Mouse (Mus musculus) MEL (cell line): ENCODE measurements around the gene Tubb3. TPM values are rescaled to one million over a fixed set of nuclear protein-coding genes. Genes with fewer than 3 reads are reported as not detected.

Experiments
- DNase-seq: peaks from one replicate; pipeline ENCODE4 v3.0.0; 2011; ENCODE audit warnings: low read depth, low spot score
- H3K27ac ChIP-seq: 2 replicates; pipeline ENCODE4 v1.5.1; 2012; ENCODE audit warnings: low read depth, mild to moderate bottlenecking, control low read depth, low read length, moderate library complexity; ENCODE audit not compliant: control insufficient read depth
- H3K27me3 ChIP-seq, 2 experiments: fragments of 150-350 bp in 1 of 2; sonication (generic) in 1 of 2; 2 replicates each; pipeline ENCODE4 v1.6.1; 2012; ENCODE audit warnings: low read length in 2 of 2, mild to moderate bottlenecking in 2 of 2, improper control_type of control experiment in 1 of 2, moderate library complexity in 1 of 2; ENCODE audit not compliant: insufficient read depth in 2 of 2, control insufficient read depth in 1 of 2
- H3K36me3 ChIP-seq, 2 experiments: 2 replicates each; pipeline ENCODE4 v1.6.1; 2012 to 2014; ENCODE audit warnings: low read length in 2 of 2, improper control_type of control experiment in 1 of 2, inconsistent platforms in 1 of 2, mild to moderate bottlenecking in 1 of 2; ENCODE audit not compliant: insufficient read depth in 2 of 2, control insufficient read depth in 1 of 2
- H3K4me1 ChIP-seq, 2 experiments: fragments of 150-350 bp in 1 of 2; sonication (generic) in 1 of 2; 2 replicates each; pipeline ENCODE4 v1.6.1; 2012; ENCODE audit warnings: low read length in 2 of 2, improper control_type of control experiment in 1 of 2, mild to moderate bottlenecking in 1 of 2; ENCODE audit not compliant: insufficient read depth in 2 of 2, control insufficient read depth in 1 of 2
- H3K4me3 ChIP-seq, 2 experiments: fragments of 150-350 bp in 1 of 2; sonication (generic) in 1 of 2; 2 replicates each; pipeline ENCODE4 v1.5.1; 2012; ENCODE audit warnings: low read depth in 2 of 2, low read length in 2 of 2, mild to moderate bottlenecking in 2 of 2, moderate library complexity in 2 of 2, control low read depth in 1 of 2, improper control_type of control experiment in 1 of 2; ENCODE audit not compliant: control insufficient read depth in 1 of 2, insufficient read depth in 1 of 2
- H3K79me2 ChIP-seq: 2 replicates; pipeline ENCODE4 v1.6.1; 2012; ENCODE audit warnings: mild to moderate bottlenecking, low read length, moderate library complexity; ENCODE audit not compliant: control insufficient read depth, poor library complexity, insufficient read depth
- H3K9ac ChIP-seq: 2 replicates; pipeline ENCODE4 v1.6.1; 2012; ENCODE audit warnings: low read depth, mild to moderate bottlenecking, control low read depth, low read length, moderate library complexity; ENCODE audit not compliant: control insufficient read depth, poor library complexity, severe bottlenecking
- H3K9me3 ChIP-seq: fragments of 150-350 bp; sonication (generic); replicated peaks from 2 replicates; pipeline ENCODE4 v1.6.1; 2012; ENCODE audit warnings: mild to moderate bottlenecking, low read length, improper control_type of control experiment, moderate library complexity; ENCODE audit not compliant: insufficient read depth
- BHLHE40 ChIP-seq: IDR thresholded peaks from 2 replicates; pipeline ENCODE4 v1.6.1; 2012; ENCODE audit warnings: low read depth, mild to moderate bottlenecking, inconsistent platforms, low read length, improper control_type of control experiment, borderline replicate concordance
- CHD1 ChIP-seq: IDR thresholded peaks from 2 replicates; pipeline ENCODE4 v1.6.1; 2012; ENCODE audit warnings: low read depth, mild to moderate bottlenecking, inconsistent platforms, low read length, improper control_type of control experiment
- CHD2 ChIP-seq: IDR thresholded peaks from 2 replicates; pipeline ENCODE4 v1.6.1; 2011; ENCODE audit warnings: low read length, improper control_type of control experiment
- CTCF ChIP-seq, 3 experiments: IDR thresholded peaks in 2 of 3; conservative IDR thresholded peaks in 1 of 3; 2 replicates each; pipeline ENCODE4 v1.5.1; 2011 to 2012; ENCODE audit warnings: low read length in 3 of 3, low read depth in 2 of 3, mild to moderate bottlenecking in 2 of 3, improper control_type of control experiment in 1 of 3, inconsistent platforms in 1 of 3, mixed read lengths in 1 of 3, moderate library complexity in 1 of 3; ENCODE audit not compliant: control insufficient read depth in 1 of 3, insufficient read depth in 1 of 3, poor library complexity in 1 of 3, severe bottlenecking in 1 of 3
- ELF1 ChIP-seq: IDR thresholded peaks from 2 replicates; pipeline ENCODE4 v1.6.1; 2014; ENCODE audit warnings: low read depth, mild to moderate bottlenecking, inconsistent platforms, low read length, improper control_type of control experiment, moderate library complexity
- EP300 ChIP-seq, 2 experiments: IDR thresholded peaks; 2 replicates each; pipeline ENCODE4 v1.6.1; 2011; ENCODE audit warnings: improper control_type of control experiment in 2 of 2, low read length in 2 of 2, low read depth in 1 of 2, mild to moderate bottlenecking in 1 of 2
- ETS1 ChIP-seq: IDR thresholded peaks from 2 replicates; pipeline ENCODE4 v1.6.1; 2012; ENCODE audit warnings: low read depth, mild to moderate bottlenecking, inconsistent platforms, low read length, improper control_type of control experiment, moderate library complexity
- GATA1 ChIP-seq: IDR thresholded peaks from 2 replicates; pipeline ENCODE4 v1.6.1; 2011; ENCODE audit warnings: low read depth, low read length, improper control_type of control experiment
- HCFC1 ChIP-seq: IDR thresholded peaks from 2 replicates; pipeline ENCODE4 v1.6.1; 2012; ENCODE audit warnings: low read depth, mild to moderate bottlenecking, inconsistent platforms, low read length, improper control_type of control experiment, moderate library complexity
- JUND ChIP-seq: IDR thresholded peaks from 2 replicates; pipeline ENCODE4 v1.6.1; 2011; ENCODE audit warnings: low read depth, mild to moderate bottlenecking, improper control_type of control experiment, low read length
- KAT2A ChIP-seq: conservative IDR thresholded peaks from 2 replicates; pipeline ENCODE4 v1.6.1; 2012; ENCODE audit warnings: low read depth, low read length, improper control_type of control experiment, inconsistent platforms
- MAFK ChIP-seq: IDR thresholded peaks from 2 replicates; pipeline ENCODE4 v1.6.1; 2011; ENCODE audit warnings: low read depth, mild to moderate bottlenecking, low read length, improper control_type of control experiment, borderline replicate concordance
- MAX ChIP-seq: IDR thresholded peaks from 2 replicates; pipeline ENCODE4 v1.6.1; 2011; ENCODE audit warnings: low read length, improper control_type of control experiment
- MEF2A ChIP-seq: IDR thresholded peaks from 2 replicates; pipeline ENCODE4 v1.6.1; 2014; ENCODE audit warnings: low read depth, mild to moderate bottlenecking, inconsistent platforms, low read length, improper control_type of control experiment; ENCODE audit not compliant: poor library complexity, insufficient replicate concordance, severe bottlenecking; ENCODE audit errors: extremely low read depth
- MXI1 ChIP-seq: IDR thresholded peaks from 2 replicates; pipeline ENCODE4 v1.6.1; 2011; ENCODE audit warnings: mild to moderate bottlenecking, low read depth, low read length, improper control_type of control experiment
- MYB ChIP-seq: IDR thresholded peaks from 2 replicates; pipeline ENCODE4 v1.6.1; 2011; ENCODE audit warnings: mild to moderate bottlenecking, low read depth, low read length, improper control_type of control experiment
- MYC ChIP-seq: IDR thresholded peaks from 2 replicates; pipeline ENCODE4 v1.6.1; 2011; ENCODE audit warnings: low read depth, mild to moderate bottlenecking, low read length, improper control_type of control experiment, moderate library complexity
- NELFE ChIP-seq: IDR thresholded peaks from 2 replicates; pipeline ENCODE4 v1.6.1; 2011; ENCODE audit warnings: low read depth, low read length, improper control_type of control experiment
- NRF1 ChIP-seq: IDR thresholded peaks from 2 replicates; pipeline ENCODE4 v1.6.1; 2014; ENCODE audit warnings: low read depth, mild to moderate bottlenecking, inconsistent platforms, low read length, improper control_type of control experiment, moderate library complexity; ENCODE audit not compliant: poor library complexity, insufficient read depth, severe bottlenecking
- POLR2AphosphoS5 ChIP-seq: IDR thresholded peaks from 2 replicates; pipeline ENCODE4 v1.6.1; 2012; ENCODE audit warnings: low read depth, borderline replicate concordance, mild to moderate bottlenecking, inconsistent platforms, low read length, moderate library complexity, mixed read lengths
- RAD21 ChIP-seq: IDR thresholded peaks from 2 replicates; pipeline ENCODE4 v1.6.1; 2011; ENCODE audit warnings: mild to moderate bottlenecking, low read depth, low read length, improper control_type of control experiment
- SMC3 ChIP-seq: IDR thresholded peaks from 2 replicates; pipeline ENCODE4 v1.6.1; 2011; ENCODE audit warnings: low read depth, low read length, improper control_type of control experiment
- TAL1 ChIP-seq: IDR thresholded peaks from 2 replicates; pipeline ENCODE4 v1.6.1; 2012; ENCODE audit warnings: mild to moderate bottlenecking, inconsistent platforms, low read length, moderate library complexity, mixed read lengths
- TBP ChIP-seq: IDR thresholded peaks from 2 replicates; pipeline ENCODE4 v1.8.0; 2011; ENCODE audit warnings: low read depth, low read length, improper control_type of control experiment
- TCF12 ChIP-seq: IDR thresholded peaks from 2 replicates; pipeline ENCODE4 v1.6.1; 2014; ENCODE audit warnings: low read depth, mild to moderate bottlenecking, inconsistent platforms, low read length, improper control_type of control experiment, moderate library complexity
- UBTF ChIP-seq: IDR thresholded peaks from 2 replicates; pipeline ENCODE4 v1.6.1; 2012; ENCODE audit warnings: low read depth, mild to moderate bottlenecking, inconsistent platforms, low read length, improper control_type of control experiment, moderate library complexity, borderline replicate concordance; ENCODE audit not compliant: insufficient read depth
- USF1 ChIP-seq: IDR thresholded peaks from 2 replicates; pipeline ENCODE4 v1.6.1; 2014; ENCODE audit warnings: low read depth, mild to moderate bottlenecking, inconsistent platforms, low read length, improper control_type of control experiment, moderate library complexity
- ZKSCAN1 ChIP-seq: IDR thresholded peaks from 2 replicates; pipeline ENCODE4 v1.6.1; 2012; ENCODE audit warnings: low read depth, mild to moderate bottlenecking, inconsistent platforms, low read length, improper control_type of control experiment, moderate library complexity
- ZNF384 ChIP-seq: IDR thresholded peaks from 2 replicates; pipeline ENCODE4 v1.6.1; 2012; ENCODE audit warnings: low read depth, mild to moderate bottlenecking, inconsistent platforms, low read length, improper control_type of control experiment
- polyA plus RNA-seq, 2 experiments: library from polyadenylated mRNA; stranded (reverse) in 1 of 2; unstranded in 1 of 2; fragments of >175 nt in 1 of 2; fragments of >200 nt in 1 of 2; gene quantifications; 2 replicates each; pipeline versions ENCODE4 v1.2.1 to v1.2.4; 2012; ENCODE audit warnings: low replicate concordance in 2 of 2, low read depth in 1 of 2; ENCODE audit not compliant: insufficient read length in 2 of 2, insufficient read depth in 1 of 2, missing spikeins in 1 of 2
- total RNA-seq: library from RNA; depleted of rRNA; stranded (reverse); fragments of 300-350 nt; gene quantifications from 2 replicates; pipeline ENCODE4 v1.2.3, GENCODE M21; 2012

Tubb3 gene
- total and polyA plus RNA-seq, 3 experiments = 0.69 to 1.4 TPM; not detected in 1

GRCm38 (mm10) chr8:123423441-123423840 is 12.2 kb downstream of the Tubb3 start, which contains the start of gene Def8:
Gene Def8 (plus strand): TSS chr8:123423527.
- no peak for DNase-seq
- Histone ChIP-seq H3K4me3 (peak within 1 kb of the TSS; percentile 60 to 63), H3K9me3 (0 out of 2 replicates have a peak, but pooled peaks cover 2% of the 10 kb centered on the region), H3K36me3 (no peaks in the 10 kb centered on the region; a peak in 1 of 4 replicates), H3K27ac (no peak within 1 kb of the TSS), H3K27me3 (no peaks in the 10 kb centered on the region), H3K9ac (peak within 1 kb of the TSS; percentile 25; the same call in 1 of the 2 replicates), H3K4me1 (peaks cover 4% of the 10 kb centered on the region in 2 experiments; a peak in 3 of 4 replicates), H3K79me2 (no peaks in the 10 kb centered on the region)
- TF ChIP-seq TBP (no peak), GATA1 (no peak), MEF2A (no peak), ETS1 (no peak), ZKSCAN1 (no peak), POLR2AphosphoS5 (no peak), MYC (no peak), MAX (no peak), CHD1 (no peak), TAL1 (no peak), HCFC1 (no peak), CHD2 (no peak), ZNF384 (no peak), MYB (no peak), MXI1 (no peak), KAT2A (no peak), RAD21 (no peak), SMC3 (no peak), JUND (no peak), ELF1 (no peak)

- no peak for DNase-seq
- Histone ChIP-seq H3K27ac (peak overlapping the region; percentile 38; the same call in 1 of the 2 replicates), H3K27me3 (no peaks in the 10 kb centered on the region), H3K4me1 (peaks cover 3 to 4% of the 10 kb centered on the region in 2 experiments; a peak in 3 of 4 replicates), H3K4me3 (no peak overlapping the region), H3K79me2 (no peaks in the 10 kb centered on the region), H3K9ac (no peak overlapping the region), H3K9me3 (0 out of 2 replicates have a peak, but pooled peaks cover 2% of the 10 kb centered on the region), H3K36me3 (no peaks in the 10 kb centered on the region; a peak in 2 of 4 replicates)
- TF ChIP-seq GATA1 = no peak
- TF ChIP-seq SMC3 = no peak
- no peak for TF ChIP-seq TCF12
- no peak for TF ChIP-seq ETS1
- no peak for TF ChIP-seq BHLHE40
- TF ChIP-seq EP300 (IDR thresholded peaks at IDR 0.05; ENCODE audit: low read depth in 1 of 2, low read length in 2 of 2) = no peak
- TF ChIP-seq CHD2 = no peak
- no peak for TF ChIP-seq NELFE
- TF ChIP-seq USF1 = no peak
- no peak for TF ChIP-seq MEF2A
- no peak for TF ChIP-seq UBTF
- no peak for TF ChIP-seq NRF1
- TF ChIP-seq CTCF (IDR thresholded peaks at IDR 0.05 in 2 of 3, conservative IDR thresholded peaks at IDR 0.05 in 1 of 3; ENCODE audit: control insufficient read depth in 1 of 3, insufficient read depth in 1 of 3, low read depth in 2 of 3, low read length in 3 of 3, poor library complexity in 1 of 3, severe bottlenecking in 1 of 3) = no peak
- no peak for TF ChIP-seq ZKSCAN1
- no peak for TF ChIP-seq MAFK
- TF ChIP-seq MYB = no peak
Measured at GRCm38 (mm10) chr8:123426511-123427509, 15.6 kb downstream of the Tubb3 start.
